Mouse (Mus musculus): ENCODE data around the gene Tmc5. TPM values are rescaled to one million over a fixed set of nuclear protein-coding genes. Genes with fewer than 3 reads are reported as not detected.

Tmc5 gene
- total RNA-seq, 1 experiment from 2014 or later, result not detected

DNA sequence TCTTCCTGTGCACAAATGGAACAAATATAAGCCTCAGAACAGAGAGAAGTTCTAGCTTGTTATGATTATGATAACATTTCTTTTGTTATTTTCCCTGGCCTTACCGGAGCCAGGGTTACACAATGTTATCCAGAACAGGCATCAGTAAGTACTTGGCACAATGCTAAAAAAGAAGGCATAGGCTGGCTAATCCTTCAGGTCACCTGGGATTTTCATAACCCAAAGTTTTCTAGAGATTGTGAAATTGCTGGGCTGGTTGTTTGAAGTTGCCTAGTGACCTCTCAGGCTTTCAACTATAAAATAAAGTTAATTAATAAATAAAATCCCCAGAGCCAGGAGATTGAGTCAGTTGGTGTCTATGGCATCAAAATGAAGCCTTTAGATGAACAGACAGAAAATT lies 117.8 kb downstream of the Tmc5 start:
- ATAC-seq (ENCODE audit: extremely low read depth, insufficient number of reproducible peaks, low FRiP score, poor library complexity, severe bottlenecking), result no peak

DNA sequence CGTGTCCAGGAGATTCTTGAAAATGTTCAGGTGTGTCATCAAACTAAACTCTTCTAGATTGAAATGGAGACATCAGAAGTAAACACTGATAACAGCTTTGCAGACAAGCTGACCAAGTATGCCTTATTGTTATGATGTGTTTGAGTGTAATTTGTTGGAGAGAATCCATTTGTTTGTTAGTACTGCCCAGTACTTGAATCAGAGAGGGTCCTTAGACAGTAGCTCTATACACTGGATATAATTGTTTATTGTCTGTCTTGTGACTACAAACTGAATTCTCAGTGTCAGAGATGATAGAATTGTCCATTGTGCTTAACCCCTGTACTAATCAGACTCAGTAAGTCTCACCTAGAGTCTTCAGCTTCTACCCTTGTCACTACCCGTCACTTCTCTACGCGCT lies 121.0 kb downstream of the Tmc5 start:
- ATAC-seq (ENCODE audit: extremely low read depth, insufficient number of reproducible peaks, low FRiP score, poor library complexity, severe bottlenecking), result no peak

DNA sequence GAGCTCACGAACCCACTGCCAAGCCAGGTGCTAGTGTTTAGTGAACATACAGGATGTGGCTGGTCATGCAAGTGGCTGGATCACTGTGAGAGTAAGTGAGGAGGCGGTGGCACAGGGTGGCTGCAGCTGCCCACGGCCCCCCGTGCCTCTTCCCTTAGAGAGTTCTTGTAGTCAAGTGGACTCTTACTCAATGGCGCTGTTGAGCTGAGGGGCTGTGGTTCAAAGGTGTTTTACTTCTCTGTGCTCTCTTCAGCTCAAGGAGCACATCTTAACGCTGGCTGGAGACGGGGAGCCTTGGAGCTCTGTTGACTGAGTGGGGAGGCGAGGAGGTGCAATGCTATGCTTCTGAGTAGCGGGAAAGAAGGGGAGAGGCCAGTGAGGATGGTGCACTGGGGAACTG lies 126.8 kb downstream of the Tmc5 start:
- ATAC-seq (ENCODE audit: extremely low read depth, insufficient number of reproducible peaks, low FRiP score, poor library complexity, severe bottlenecking), result no peak

Other genes with a start within 250 kb of the Tmc5 start
- not detected in 2 replicates for gene Syt17, start 149.1 kb upstream of the Tmc5 start, total RNA-seq (2017)
- 24.2 and 25.4 TPM in 2 replicates for gene Itpripl2, start 105.3 kb upstream of the Tmc5 start, total RNA-seq (2017)
- 6.2 and 7.5 TPM in 2 replicates for gene Coq7, start 63.9 kb upstream of the Tmc5 start, total RNA-seq (2017)
- 0.74 and 1.5 TPM in 2 replicates for gene Tmc7, start 12.6 kb upstream of the Tmc5 start, total RNA-seq (2017)
- gene Gde1, start 108.5 kb downstream of the Tmc5 start, total RNA-seq (2017), result 22.5 and 26.0 TPM in 2 replicates
- 14.1 and 15.5 TPM in 2 replicates for gene Ccp110, start 115.3 kb downstream of the Tmc5 start, total RNA-seq (2017)
- gene Vps35l, start 142.9 kb downstream of the Tmc5 start, total RNA-seq (2017), result 48.1 and 55.7 TPM in 2 replicates

All from neutrophil, adult 5-6 weeks (primary cell).